Mouse (Mus musculus): ENCODE measurements around the gene Zfr.
A peak's percentile ranks its signal among the peaks of the same experiment; 100 is the strongest.
"Not testable (repeated sequence)": the region's sequence is repeated elsewhere in the genome, so short reads cannot be mapped to it uniquely, and the experiment has no call there.

The Zfr gene

GRCm38 (mm10) chr15:12195966-12196365 is 78.3 kb downstream of the Zfr start:
- DNase-seq: no peak

GRCm38 (mm10) chr15:12196410-12197191 is 79.0 kb downstream of the Zfr start:
- peak; percentile 73 for DNase-seq

- no peak for DNase-seq
Measured at GRCm38 (mm10) chr15:12197361-12197760, 79.7 kb downstream of the Zfr start.

- DNase-seq: no peak
Measured at GRCm38 (mm10) chr15:12200021-12200420, 82.4 kb downstream of the Zfr start.

GRCm38 (mm10) chr15:12201856-12202255 is 84.2 kb downstream of the Zfr start:
- DNase-seq: no peak

- no peak for DNase-seq
Measured at GRCm38 (mm10) chr15:12202456-12202855, 84.8 kb downstream of the Zfr start.

GRCm38 (mm10) chr15:12203008-12203407 is 85.4 kb downstream of the Zfr start:
- not testable (repeated sequence) for DNase-seq

- no peak for DNase-seq
Measured at GRCm38 (mm10) chr15:12203512-12204318, 86.1 kb downstream of the Zfr start.

GRCm38 (mm10) chr15:12204319-12205159 is 86.9 kb downstream of the Zfr start, which contains the start of gene Mtmr12:
Gene Mtmr12, plus strand, starts transcription at chr15:12205028.
- peak; percentile 99 for DNase-seq

GRCm38 (mm10) chr15:12205160-12205901 is 87.7 kb downstream of the Zfr start:
- no peak for DNase-seq

- DNase-seq: no peak
Measured at GRCm38 (mm10) chr15:12205902-12206645, 88.4 kb downstream of the Zfr start.

- DNase-seq: no peak
Measured at GRCm38 (mm10) chr15:12206646-12207222, 89.1 kb downstream of the Zfr start.

- DNase-seq: no peak
Measured at GRCm38 (mm10) chr15:12207556-12208090, 90.0 kb downstream of the Zfr start.

- DNase-seq: peak; percentile 91
Measured at GRCm38 (mm10) chr15:12211577-12211976, 93.9 kb downstream of the Zfr start.

- DNase-seq: no peak
Measured at GRCm38 (mm10) chr15:12212266-12212665, 94.6 kb downstream of the Zfr start.

GRCm38 (mm10) chr15:12214531-12215414 is 97.1 kb downstream of the Zfr start:
- DNase-seq: no peak

- DNase-seq: peak; percentile 89
Measured at GRCm38 (mm10) chr15:12215415-12215718, 97.7 kb downstream of the Zfr start.

- no peak for DNase-seq
Measured at GRCm38 (mm10) chr15:12216119-12216518, 98.5 kb downstream of the Zfr start.

GRCm38 (mm10) chr15:12216798-12217197 is 99.2 kb downstream of the Zfr start:
- DNase-seq: no peak

GRCm38 (mm10) chr15:12217332-12217731 is 99.7 kb downstream of the Zfr start:
- DNase-seq: not testable (repeated sequence)
